Comparison of ENCODE assay signal across 8 mouse cellular contexts in genomic region chr2:29250263-29251094, GRCm38 (mm10). TPM values are rescaled to one million over a fixed set of nuclear protein-coding genes. Genes with fewer than 3 reads are reported as not detected.
DNase-seq lines count a peak whose midpoint lies in the region; ATAC-seq and TF ChIP-seq lines count a peak whose summit lies in the region.

No protein-coding gene starts in this region.

- no peak; the same call in 1 of the 2 replicates for ATAC-seq in heart, embryonic 13.5 days (ENCODE audit: extremely low read depth, insufficient number of reproducible peaks, low FRiP score, low TSS enrichment)
- no peak for ATAC-seq in liver, embryonic 12.5 days
- ATAC-seq in stomach, embryonic 16.5 days (ENCODE audit: insufficient read depth, low FRiP score), result no peak

- H3K9ac ChIP-seq in heart, embryonic 13.5 days, result no peak overlapping the region
- H3K9ac ChIP-seq in liver, embryonic 12.5 days, result no peak overlapping the region
- 0 out of 2 replicates have a peak overlapping the region, but pooled peaks have one; percentile 17 for H3K9ac ChIP-seq in stomach, embryonic 16.5 days (ENCODE audit: low read length)

- intact Hi-C loops in gastrocnemius, adult 2 months (cut with DNase I), result no loop called here
- intact Hi-C loops in gastrocnemius, postnatal 14 days (cut with DNase I; ENCODE audit: low total_unique reads), result no loop called here

- under 1% methylated on average over 44 of the region's 44 CpGs for WGBS in heart, embryonic 13.5 days
- WGBS in liver, embryonic 12.5 days (ENCODE audit: insufficient replicate concordance), result 2% methylated on average over 44 of the region's 44 CpGs
- WGBS in stomach, embryonic 16.5 days, result 1% methylated on average over 44 of the region's 44 CpGs

- no peaks in the 10 kb centered on the region for H3K9me3 ChIP-seq in heart, embryonic 13.5 days
- H3K9me3 ChIP-seq in liver, embryonic 12.5 days (replicated peaks), result no peaks in the 10 kb centered on the region
- no peaks in the 10 kb centered on the region for H3K9me3 ChIP-seq in stomach, embryonic 16.5 days (replicated peaks; ENCODE audit: control insufficient read depth, low read length)

- peak overlapping the region; percentile 82; the same call in 1 of the 2 replicates for H3K27ac ChIP-seq in gastrocnemius, adult 2 months
- H3K27ac ChIP-seq in heart, embryonic 13.5 days (replicated peaks), result no peak overlapping the region
- H3K27ac ChIP-seq in liver, embryonic 12.5 days, result no peak overlapping the region
- no peak overlapping the region for H3K27ac ChIP-seq in stomach, embryonic 16.5 days (ENCODE audit: low read length)

- DNase-seq in gastrocnemius, adult 2 months, result peak; percentile 49
- no peak for DNase-seq in gastrocnemius, postnatal 14 days
- peak; percentile 24 for DNase-seq in adrenal gland, postnatal 25 days
- DNase-seq in frontal cortex, adult 2 months (ENCODE audit: extremely low spot score in 1 of 2, low spot score in 1 of 2), result no peak
- DNase-seq in layer of hippocampus, adult 9-10 months (ENCODE audit: low spot score), result no peak

- peaks cover 38% of the 10 kb centered on the region for H3K4me1 ChIP-seq in heart, embryonic 13.5 days
- H3K4me1 ChIP-seq in liver, embryonic 12.5 days, result peaks cover 14% of the 10 kb centered on the region
- H3K4me1 ChIP-seq in stomach, embryonic 16.5 days (ENCODE audit: control insufficient read depth, insufficient read depth, low read length), result peaks cover 25% of the 10 kb centered on the region

- no peaks in the 10 kb centered on the region for H3K36me3 ChIP-seq in heart, embryonic 13.5 days
- no peaks in the 10 kb centered on the region for H3K36me3 ChIP-seq in liver, embryonic 12.5 days
- H3K36me3 ChIP-seq in stomach, embryonic 16.5 days (ENCODE audit: control insufficient read depth, insufficient read depth, low read length), result no peaks in the 10 kb centered on the region

- no peak for TF ChIP-seq CTCF in gastrocnemius, adult 2 months (IDR thresholded peaks at IDR 0.05)

- peaks cover 100% of the 10 kb centered on the region for H3K27me3 ChIP-seq in heart, embryonic 13.5 days (replicated peaks)
- peaks cover 100% of the 10 kb centered on the region for H3K27me3 ChIP-seq in liver, embryonic 12.5 days (replicated peaks)
- peaks cover 77% of the 10 kb centered on the region for H3K27me3 ChIP-seq in stomach, embryonic 16.5 days (ENCODE audit: control insufficient read depth, insufficient read depth, low read length)

- peak overlapping the region; percentile 96 for H3K4me3 ChIP-seq in gastrocnemius, adult 2 months
- H3K4me3 ChIP-seq in heart, embryonic 13.5 days, result peak overlapping the region; percentile 73
- H3K4me3 ChIP-seq in liver, embryonic 12.5 days, result 0 out of 2 replicates have a peak overlapping the region, but pooled peaks have one; percentile 54
- peak overlapping the region; percentile 50; the same call in 1 of the 2 replicates for H3K4me3 ChIP-seq in stomach, embryonic 16.5 days (replicated peaks; ENCODE audit: low read length)

- H3K4me2 ChIP-seq in heart, embryonic 13.5 days, result peak overlapping the region; percentile 93
- peak overlapping the region; percentile 74 for H3K4me2 ChIP-seq in liver, embryonic 12.5 days
- peak overlapping the region; percentile 98 for H3K4me2 ChIP-seq in stomach, embryonic 16.5 days (ENCODE audit: low read depth, low read length)

RNA-seq across cellular contexts. Expression of gene Ntng2, which starts 2.3 kb away (rescaled TPM):
- 10 to 100 TPM; 25.0 to 27.0 TPM for total RNA-seq in gastrocnemius, adult 2 months (2021)
- 10 to 100 TPM; 24.2 to 28.2 TPM for total RNA-seq in gastrocnemius, postnatal 14 days (2021)
- total RNA-seq in adrenal gland, postnatal 25 days (2021), result 43.0 and 54.3 TPM in 2 replicates
- polyA plus RNA-seq in heart, embryonic 13.5 days (2015; fragmentation: Nextera tagmentation; extraction: Ambion mirVana), result 0.19 and 0.28 TPM in 2 replicates
- 0.14 TPM in 1 of 2 replicates, not detected in the other for polyA plus RNA-seq in liver, embryonic 12.5 days (2016; fragmentation: Nextera tagmentation; extraction: Ambion mirVana)
- polyA plus RNA-seq in stomach, embryonic 16.5 days (2015; fragmentation: Nextera tagmentation; extraction: Ambion mirVana), result 0.40 and 0.45 TPM in 2 replicates
- polyA plus RNA-seq in frontal cortex, adult 2 months (2012; rRNA removed), result 47.4 and 50.5 TPM in 2 replicates

Comparison
In these comparisons a context has a peak if more than half of its experiments do, and no peak if none do; other contexts are left out.
1. DNase-seq: peak in gastrocnemius, adult 2 months (single experiment) and adrenal gland, postnatal 25 days (single experiment); none in gastrocnemius, postnatal 14 days (single experiment), frontal cortex, adult 2 months (0 of 2) and layer of hippocampus, adult 9-10 months (single experiment).
2. RNA of gene Ntng2, which starts 2.3 kb away (polyA plus RNA-seq): 47.4 to 50.5 TPM in frontal cortex, adult 2 months; 0.40 to 0.45 TPM in stomach, embryonic 16.5 days, 0.19 to 0.28 TPM in heart, embryonic 13.5 days and 0.14 TPM in liver, embryonic 12.5 days; every median in the first group is over 10 times any median in the second.
3. Peak in every context shown above with its lines, with median percentiles within 50 percentile points of each other: H3K4me3 ChIP-seq and H3K4me2 ChIP-seq.